Mouse (Mus musculus) cerebellum, postnatal 14 days (tissue): ENCODE data around the gene Ipcef1.
A peak's percentile ranks its signal among the peaks of the same experiment; 100 is the strongest.

Experiments
- DNase-seq, 2 experiments: peaks; one replicate each; pipeline ENCODE4 v3.0.0; 2021; ENCODE audit warnings: mixed read lengths in 2 of 2

The Ipcef1 gene

GRCm38 (mm10) chr10:7052315-7053017, at the start of gene Ipcef1:
Ipcef1 (minus strand) TSS chr10:7052478.
- no peak for DNase-seq

GRCm38 (mm10) chr10:7077971-7078370, 25.7 kb upstream of the Ipcef1 start:
- DNase-seq, result peak; percentile 33 to 59

- DNase-seq, result peak; percentile 84 to 91
Measured at GRCm38 (mm10) chr10:7077389-7077808, 25.1 kb upstream of the Ipcef1 start.

- DNase-seq, result peak; percentile 79 to 82
Measured at GRCm38 (mm10) chr10:7076662-7077211, 24.5 kb upstream of the Ipcef1 start.

GRCm38 (mm10) chr10:7076201-7076600, 23.9 kb upstream of the Ipcef1 start:
- DNase-seq, result peak; percentile 91 to 94

GRCm38 (mm10) chr10:7075661-7076060, 23.4 kb upstream of the Ipcef1 start:
- DNase-seq, result peak; percentile 26 to 44

- DNase-seq, result no peak
Measured at GRCm38 (mm10) chr10:7074231-7074630, 22.0 kb upstream of the Ipcef1 start.

GRCm38 (mm10) chr10:7070924-7071323, 18.6 kb upstream of the Ipcef1 start:
- DNase-seq, result no peak

- no peak for DNase-seq
Measured at GRCm38 (mm10) chr10:7070100-7070835, 18.0 kb upstream of the Ipcef1 start.

- DNase-seq, result no peak
Measured at GRCm38 (mm10) chr10:7069090-7069489, 16.8 kb upstream of the Ipcef1 start.

- peak in 1 of 2 experiments; percentile 22 for DNase-seq
Measured at GRCm38 (mm10) chr10:7068608-7069007, 16.3 kb upstream of the Ipcef1 start.

GRCm38 (mm10) chr10:7063752-7064457, 11.6 kb upstream of the Ipcef1 start:
- DNase-seq, result no peak

GRCm38 (mm10) chr10:7062993-7063392, 10.7 kb upstream of the Ipcef1 start:
- DNase-seq, result no peak

GRCm38 (mm10) chr10:7060326-7060725, 8.0 kb upstream of the Ipcef1 start:
- no peak for DNase-seq

GRCm38 (mm10) chr10:7057546-7057945, 5.3 kb upstream of the Ipcef1 start:
- DNase-seq, result no peak

GRCm38 (mm10) chr10:7054560-7055205, 2.4 kb upstream of the Ipcef1 start:
- DNase-seq, result no peak

GRCm38 (mm10) chr10:7049901-7050300, 2.4 kb downstream of the Ipcef1 start:
- DNase-seq, result no peak

GRCm38 (mm10) chr10:7047919-7048291, 4.4 kb downstream of the Ipcef1 start:
- DNase-seq, result no peak

GRCm38 (mm10) chr10:7047288-7047918, 4.9 kb downstream of the Ipcef1 start:
- peak; percentile 56 to 63 for DNase-seq

GRCm38 (mm10) chr10:7043896-7044295, 8.4 kb downstream of the Ipcef1 start:
- DNase-seq, result no peak

- no peak for DNase-seq
Measured at GRCm38 (mm10) chr10:7041032-7041431, 11.2 kb downstream of the Ipcef1 start.

GRCm38 (mm10) chr10:7037194-7037593, 15.1 kb downstream of the Ipcef1 start:
- DNase-seq, result no peak
